Mouse (Mus musculus): ENCODE measurements at regions not wholly inside any gene's neighbourhood (a gene's known extent, or its start where the extent isn't known, plus 50 kb on each side); places are given as distances from the start of the nearest gene placed in this dataset.

DNA sequence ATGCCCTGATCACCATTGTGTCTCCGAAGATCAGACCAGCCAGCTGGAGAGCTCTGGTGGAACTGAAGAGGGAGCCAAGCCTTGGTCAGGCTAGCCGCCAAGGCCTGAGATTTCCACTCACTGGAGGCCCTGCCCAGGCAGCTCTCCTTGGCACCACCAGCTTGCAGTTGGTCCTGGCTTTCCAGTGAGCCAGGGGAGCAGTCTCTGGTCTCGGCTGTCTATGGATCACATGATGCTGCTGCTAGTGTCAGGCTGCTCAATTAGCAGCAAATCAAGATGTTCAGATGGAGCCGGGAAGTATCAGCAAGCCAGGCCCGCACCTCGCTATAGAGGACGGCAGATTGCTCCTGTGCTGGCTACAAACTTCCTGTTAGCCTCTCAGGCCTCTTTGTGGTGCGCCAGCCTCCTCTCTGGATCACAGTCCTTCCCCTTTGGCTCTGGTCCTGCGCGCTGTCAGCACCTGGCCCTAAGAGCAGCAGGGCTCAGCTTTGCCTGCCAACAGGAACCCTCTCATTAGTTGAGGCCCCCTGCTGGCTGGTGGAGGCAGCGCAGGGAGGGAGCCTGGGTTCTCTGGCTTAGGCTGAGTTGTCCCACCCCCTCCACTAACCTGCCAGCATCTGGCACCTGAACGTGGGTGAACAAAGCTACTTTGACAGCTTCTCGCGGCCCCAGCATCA, 174.8 kb upstream of the Ntm start:
- Histone ChIP-seq H3K4me3 (replicated peaks) (no peak overlapping the region), H3K9ac (no peak overlapping the region), H3K4me1 (replicated peaks) (peaks cover 10% of the 10 kb centered on the region; the same call in 1 of the 2 replicates), H3K9me3 (no peaks in the 10 kb centered on the region), H3K27ac (no peak overlapping the region), H3K27me3 (replicated peaks) (no peaks in the 10 kb centered on the region), H3K4me2 (replicated peaks) (peak overlapping the region; percentile 5; the same call in 1 of the 2 replicates), H3K36me3 (no peaks in the 10 kb centered on the region)
- ATAC-seq: peak; percentile 65
- WGBS: 27% methylated on average over 14 of the region's 14 CpGs

DNA sequence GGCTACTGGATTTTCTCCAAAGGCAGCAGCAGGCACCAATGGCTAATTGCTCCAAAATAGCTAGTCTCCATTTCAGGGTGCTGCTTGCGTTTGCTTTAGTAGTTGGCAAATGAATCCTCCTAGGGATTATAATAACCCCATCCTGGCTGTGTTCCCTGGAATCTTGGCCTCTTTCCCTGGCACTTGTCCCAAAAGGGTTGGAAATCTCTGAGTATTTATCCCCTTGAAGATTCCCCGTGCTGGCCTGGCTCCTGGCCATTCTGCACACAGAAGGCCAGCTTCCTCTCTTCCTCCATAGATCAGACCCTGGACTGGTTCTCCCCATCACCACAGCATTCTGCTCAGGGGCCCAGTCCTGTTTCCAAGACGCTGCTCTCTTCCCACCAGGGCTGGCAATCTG, 177.2 kb upstream of the Ntm start:
- WGBS: 18% methylated on average over 3 of the region's 3 CpGs
- H3K27ac ChIP-seq: no peak overlapping the region
- H3K4me3 ChIP-seq (replicated peaks): no peak overlapping the region
- no peak overlapping the region for H3K9ac ChIP-seq
- no peak overlapping the region for H3K4me2 ChIP-seq (replicated peaks)
- H3K27me3 ChIP-seq (replicated peaks): no peaks in the 10 kb centered on the region
- H3K9me3 ChIP-seq: no peaks in the 10 kb centered on the region
- peak; percentile 84 for ATAC-seq
- H3K36me3 ChIP-seq: no peaks in the 10 kb centered on the region
- H3K4me1 ChIP-seq (replicated peaks): peaks cover 10% of the 10 kb centered on the region; the same call in 1 of the 2 replicates

DNA sequence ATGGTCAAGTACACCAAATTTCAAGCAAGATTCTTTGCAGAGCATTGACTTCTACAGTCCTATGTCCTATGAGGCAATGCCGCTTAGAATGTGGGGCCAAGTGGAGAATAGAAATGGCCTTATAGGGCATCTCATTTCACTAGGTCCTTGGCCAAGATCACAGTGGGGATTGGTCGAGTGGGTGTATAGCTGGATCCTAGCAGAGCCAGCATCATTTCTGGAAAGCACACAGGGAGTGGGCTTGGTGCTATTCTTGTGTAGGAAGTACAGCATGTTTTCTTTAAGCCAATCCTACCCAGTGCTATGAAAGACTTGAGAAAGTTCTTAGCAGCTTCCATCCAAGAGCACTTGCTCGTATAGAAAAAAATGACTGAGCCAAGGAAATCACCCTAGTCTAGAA, 178.2 kb upstream of the Ntm start:
- H3K27ac ChIP-seq: no peak overlapping the region
- H3K4me2 ChIP-seq (replicated peaks): no peak overlapping the region
- H3K9me3 ChIP-seq: no peaks in the 10 kb centered on the region
- no peak for ATAC-seq
- no peaks in the 10 kb centered on the region for H3K27me3 ChIP-seq (replicated peaks)
- 89% methylated on average over 3 of the region's 3 CpGs for WGBS
- no peaks in the 10 kb centered on the region for H3K36me3 ChIP-seq
- no peak overlapping the region for H3K9ac ChIP-seq
- peaks cover 10% of the 10 kb centered on the region; the same call in 1 of the 2 replicates for H3K4me1 ChIP-seq (replicated peaks)
- H3K4me3 ChIP-seq (replicated peaks): no peak overlapping the region

DNA sequence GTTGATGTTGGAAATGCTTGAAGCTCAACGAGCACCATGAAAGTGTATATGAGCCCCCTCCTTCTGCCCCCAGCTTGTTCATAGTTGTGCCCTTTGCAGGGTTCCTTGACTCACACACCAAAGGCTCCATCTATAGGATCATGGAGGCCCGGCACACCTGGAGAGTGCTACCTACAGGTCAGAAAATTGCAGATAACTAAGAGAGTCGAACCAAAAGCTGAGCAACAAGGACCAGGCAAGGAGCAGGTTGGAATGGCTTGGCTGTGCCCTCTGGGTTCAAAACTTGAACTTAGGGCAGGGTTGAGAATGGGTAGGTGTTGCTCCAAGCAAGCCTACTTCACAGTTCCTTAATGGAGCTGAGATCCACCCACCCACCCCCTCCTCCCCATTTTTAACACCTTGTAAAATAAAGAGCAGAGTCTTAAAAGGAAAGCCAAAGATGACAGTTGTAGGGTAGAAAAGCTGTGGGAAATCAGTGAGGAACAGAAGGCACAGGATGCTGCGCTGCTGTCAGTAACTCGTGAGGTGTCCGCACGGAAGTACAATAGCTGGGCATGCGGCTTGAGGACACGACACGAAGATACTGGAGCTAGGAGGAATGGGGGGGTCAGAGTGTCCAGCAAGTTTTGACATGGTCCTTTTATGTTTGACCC, 180.0 kb upstream of the Ntm start:
- WGBS: 89% methylated on average over 10 of the region's 10 CpGs
- Histone ChIP-seq H3K27me3 (replicated peaks) (no peaks in the 10 kb centered on the region), H3K9me3 (no peaks in the 10 kb centered on the region), H3K9ac (no peak overlapping the region), H3K36me3 (no peaks in the 10 kb centered on the region), H3K4me1 (replicated peaks) (peaks cover 5% of the 10 kb centered on the region; the same call in 1 of the 2 replicates), H3K4me3 (replicated peaks) (no peak overlapping the region), H3K27ac (no peak overlapping the region), H3K4me2 (replicated peaks) (no peak overlapping the region)
- ATAC-seq: no peak

DNA sequence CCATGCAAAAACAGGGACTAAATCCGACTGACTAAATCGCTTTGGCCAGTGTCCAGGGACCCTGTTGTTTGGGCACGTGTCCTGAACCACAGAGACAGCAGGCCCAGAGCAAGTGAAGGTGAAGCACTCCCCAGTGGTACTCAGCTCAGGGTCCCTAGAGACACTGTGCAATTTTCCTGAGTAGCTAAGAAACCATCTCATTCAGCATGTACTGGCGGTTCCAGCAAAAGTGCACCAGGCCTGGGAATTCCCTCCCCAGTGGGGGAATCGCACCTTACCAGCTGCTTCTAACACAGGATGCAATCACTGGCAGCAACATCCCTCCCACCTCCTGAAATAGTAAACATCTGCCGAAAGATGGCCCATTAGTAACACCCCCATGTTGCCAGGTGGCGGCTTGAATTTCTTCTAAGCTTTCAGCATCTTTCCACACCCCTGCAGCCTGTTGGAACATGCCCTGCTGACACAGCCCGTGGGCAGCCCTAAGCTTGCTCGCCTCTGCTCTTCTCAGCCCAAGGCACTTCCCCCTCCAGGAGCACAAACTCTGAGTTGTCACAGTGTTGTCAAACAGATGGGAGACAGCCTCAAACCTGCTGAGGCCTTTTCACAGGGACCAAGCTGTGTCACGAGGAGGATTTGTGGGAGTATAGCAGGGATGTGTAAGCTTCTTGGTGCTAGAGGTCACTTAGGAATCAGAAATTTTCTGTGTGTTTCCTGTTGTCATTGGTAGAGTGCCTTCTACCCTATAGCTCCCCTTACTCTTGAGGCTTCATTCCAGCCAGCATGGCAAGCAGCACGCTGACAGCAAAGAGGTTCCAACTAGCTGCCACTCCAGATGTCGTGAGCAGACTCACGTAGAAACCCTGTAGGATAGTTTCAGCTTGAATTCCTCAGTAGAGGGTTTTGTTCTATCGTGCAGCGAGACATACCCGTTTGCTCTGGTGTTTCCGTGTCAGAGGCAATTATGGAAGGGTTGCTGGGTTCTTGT, 186.8 kb upstream of the Ntm start:
- Histone ChIP-seq H3K4me1 (replicated peaks) (no peaks in the 10 kb centered on the region), H3K27ac (no peak overlapping the region), H3K9me3 (no peaks in the 10 kb centered on the region), H3K4me3 (replicated peaks) (no peak overlapping the region), H3K36me3 (no peaks in the 10 kb centered on the region), H3K9ac (no peak overlapping the region), H3K27me3 (replicated peaks) (no peaks in the 10 kb centered on the region), H3K4me2 (replicated peaks) (no peak overlapping the region)
- no peak for ATAC-seq
- 47% methylated on average over 17 of the region's 17 CpGs for WGBS

DNA sequence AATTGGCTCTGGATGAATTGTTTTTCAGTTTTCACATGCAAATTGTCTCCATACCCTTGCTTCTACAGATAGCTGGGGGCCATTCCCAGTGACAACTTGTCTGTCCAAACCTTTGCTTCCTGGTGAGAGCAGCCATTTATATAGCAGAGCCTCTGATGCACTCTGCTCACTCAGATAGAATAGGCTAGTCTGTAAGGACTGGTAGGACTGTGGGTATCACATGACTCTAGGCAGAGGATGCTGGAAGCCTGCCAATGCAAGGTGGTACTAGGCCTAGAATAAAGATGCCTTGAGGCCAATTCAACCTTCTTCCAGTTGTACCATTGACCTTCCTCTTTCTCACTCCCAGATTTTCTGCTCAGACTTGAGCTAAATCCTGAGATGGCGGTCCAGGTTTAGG, 188.2 kb upstream of the Ntm start:
- H3K36me3 ChIP-seq: no peaks in the 10 kb centered on the region
- H3K9ac ChIP-seq: no peak overlapping the region
- H3K4me1 ChIP-seq (replicated peaks): no peaks in the 10 kb centered on the region
- H3K27ac ChIP-seq: no peak overlapping the region
- 81% methylated on average over 1 of the region's 1 CpGs for WGBS
- H3K4me3 ChIP-seq (replicated peaks): no peak overlapping the region
- H3K4me2 ChIP-seq (replicated peaks): no peak overlapping the region
- no peak for ATAC-seq
- no peaks in the 10 kb centered on the region for H3K27me3 ChIP-seq (replicated peaks)
- no peaks in the 10 kb centered on the region for H3K9me3 ChIP-seq

DNA sequence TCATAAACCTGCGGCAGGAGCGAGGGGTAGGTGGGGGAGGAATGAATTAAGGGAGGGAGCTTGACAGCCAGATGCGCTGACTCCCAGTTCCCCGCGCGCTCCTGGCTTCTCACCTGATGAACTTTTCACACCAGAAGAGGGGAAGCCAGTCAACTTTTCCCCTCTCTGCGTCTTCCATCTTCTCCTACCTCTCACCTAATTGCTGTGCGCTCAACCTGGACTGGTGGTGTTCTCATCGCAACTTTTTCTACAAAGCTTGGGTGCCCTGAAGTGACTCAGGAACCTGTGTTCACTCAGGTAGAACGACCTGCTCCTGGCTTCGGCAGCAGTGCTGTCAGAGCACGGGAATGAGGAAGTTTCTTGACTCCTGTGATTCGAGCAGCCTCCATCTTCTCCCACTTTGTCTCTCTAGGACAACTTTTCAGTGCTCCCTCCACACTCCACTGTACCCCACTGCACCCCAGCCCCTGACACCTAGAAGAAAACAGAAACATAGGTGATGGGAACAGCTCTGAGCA, 203.4 kb upstream of the Ntm start:
- ATAC-seq: no peak
- WGBS: 62% methylated on average over 13 of the region's 13 CpGs
- no peak overlapping the region for H3K4me2 ChIP-seq (replicated peaks)

DNA sequence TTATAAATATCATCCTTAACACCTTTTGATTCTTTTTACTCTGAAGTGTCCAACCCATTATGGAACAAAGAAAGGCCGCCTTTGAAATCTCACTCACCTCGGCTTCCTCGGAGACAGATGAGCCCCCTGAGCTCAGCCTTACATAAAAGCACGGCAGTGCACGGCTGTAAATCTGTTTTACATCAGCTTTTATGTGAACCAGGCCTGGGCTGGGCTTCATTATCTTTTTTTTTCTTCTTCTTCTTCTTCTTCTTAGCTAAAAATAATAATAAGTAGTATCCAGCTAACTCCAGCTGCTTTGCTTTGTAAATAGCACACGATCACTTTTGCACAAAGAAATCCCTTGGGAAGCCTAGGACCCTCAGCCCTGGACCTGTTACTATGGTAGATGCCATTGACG, 204.3 kb upstream of the Ntm start:
- Histone ChIP-seq H3K4me3 (replicated peaks) (no peak overlapping the region), H3K36me3 (no peaks in the 10 kb centered on the region), H3K4me2 (replicated peaks) (no peak overlapping the region), H3K9me3 (no peaks in the 10 kb centered on the region), H3K27ac (no peak overlapping the region), H3K9ac (no peak overlapping the region), H3K27me3 (replicated peaks) (no peaks in the 10 kb centered on the region), H3K4me1 (replicated peaks) (no peaks in the 10 kb centered on the region)
- ATAC-seq: no peak
- WGBS: 37% methylated on average over 7 of the region's 7 CpGs

More for the DNA sequence above, 203.4 kb upstream of the Ntm start:
- Histone ChIP-seq H3K9ac (no peak overlapping the region), H3K4me3 (replicated peaks) (no peak overlapping the region), H3K4me1 (replicated peaks) (no peaks in the 10 kb centered on the region), H3K27ac (no peak overlapping the region), H3K9me3 (no peaks in the 10 kb centered on the region), H3K36me3 (no peaks in the 10 kb centered on the region), H3K27me3 (replicated peaks) (no peaks in the 10 kb centered on the region)

DNA sequence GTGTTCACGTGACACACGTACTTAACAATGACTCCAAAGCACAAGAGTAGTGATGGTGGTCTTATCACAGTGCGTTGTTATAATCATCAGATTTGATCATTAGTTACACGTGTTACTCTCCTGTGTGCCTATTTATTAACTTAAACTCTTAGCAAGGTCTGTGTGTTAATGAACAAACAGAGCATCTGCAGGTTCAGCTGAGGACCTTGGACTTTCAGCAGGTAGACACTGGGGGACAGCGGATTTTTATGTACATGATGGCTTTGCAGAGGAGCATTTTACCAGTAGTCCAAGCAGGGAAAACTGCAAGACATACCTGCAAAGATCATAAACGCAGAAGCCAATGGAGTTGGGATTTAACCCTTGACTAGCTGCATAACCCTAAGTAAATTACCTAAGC, 211.7 kb upstream of the Ntm start:
- H3K27ac ChIP-seq: no peak overlapping the region
- H3K9ac ChIP-seq: no peak overlapping the region
- no peaks in the 10 kb centered on the region for H3K27me3 ChIP-seq (replicated peaks)
- H3K4me3 ChIP-seq (replicated peaks): no peak overlapping the region
- no peaks in the 10 kb centered on the region for H3K4me1 ChIP-seq (replicated peaks)
- no peak overlapping the region for H3K4me2 ChIP-seq (replicated peaks)
- no peaks in the 10 kb centered on the region for H3K36me3 ChIP-seq
- ATAC-seq: no peak
- H3K9me3 ChIP-seq: no peaks in the 10 kb centered on the region
- 70% methylated on average over 6 of the region's 6 CpGs for WGBS

DNA sequence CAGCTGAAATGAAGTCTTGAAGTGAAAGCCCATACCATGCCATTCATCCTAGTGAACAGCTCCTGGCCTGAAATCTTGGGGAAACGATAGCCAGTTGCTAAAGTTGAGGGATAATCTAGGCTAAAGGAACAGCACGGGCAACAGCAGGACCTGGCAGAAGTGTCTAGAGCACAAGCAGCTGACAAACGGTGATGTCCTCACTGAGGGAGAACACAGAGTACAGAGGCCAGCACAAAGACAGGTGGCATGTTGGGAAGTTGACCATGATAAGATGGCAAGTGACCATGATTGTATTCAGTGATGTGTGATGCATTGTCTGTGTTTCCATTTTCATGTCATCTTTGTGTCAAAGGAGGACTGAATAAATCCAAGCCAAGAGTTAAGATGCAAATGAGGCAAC, 212.4 kb upstream of the Ntm start:
- H3K4me2 ChIP-seq (replicated peaks): no peak overlapping the region
- WGBS: 81% methylated on average over 3 of the region's 3 CpGs
- ATAC-seq: no peak
- no peak overlapping the region for H3K27ac ChIP-seq
- H3K9me3 ChIP-seq: no peaks in the 10 kb centered on the region
- H3K36me3 ChIP-seq: no peaks in the 10 kb centered on the region
- H3K9ac ChIP-seq: no peak overlapping the region
- H3K4me1 ChIP-seq (replicated peaks): no peaks in the 10 kb centered on the region
- H3K27me3 ChIP-seq (replicated peaks): no peaks in the 10 kb centered on the region
- H3K4me3 ChIP-seq (replicated peaks): no peak overlapping the region

DNA sequence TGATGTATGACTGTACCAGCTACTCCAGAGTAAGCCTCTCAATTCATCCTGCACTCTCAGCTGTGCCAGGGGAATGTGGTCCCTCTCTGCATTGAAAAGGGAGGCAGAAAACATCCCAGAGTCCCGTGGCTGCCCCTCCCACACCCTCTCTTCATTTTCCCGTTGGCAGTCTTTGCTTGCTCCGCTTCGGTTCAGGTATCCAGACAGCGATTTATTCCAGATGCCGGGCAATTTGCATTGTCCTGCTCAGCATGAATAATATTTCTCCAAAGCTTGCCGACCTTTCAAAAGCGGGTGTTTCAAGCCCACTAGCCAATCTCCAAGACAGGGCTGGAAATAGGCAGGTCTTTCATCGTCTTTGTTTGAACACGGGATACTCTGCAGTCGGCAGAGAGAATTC, 220.5 kb upstream of the Ntm start:
- Histone ChIP-seq H3K4me1 (replicated peaks) (no peaks in the 10 kb centered on the region), H3K9me3 (no peaks in the 10 kb centered on the region), H3K27me3 (replicated peaks) (no peaks in the 10 kb centered on the region), H3K9ac (no peak overlapping the region), H3K4me2 (replicated peaks) (no peak overlapping the region), H3K4me3 (replicated peaks) (no peak overlapping the region), H3K27ac (no peak overlapping the region), H3K36me3 (no peaks in the 10 kb centered on the region)
- ATAC-seq: no peak
- 58% methylated on average over 11 of the region's 11 CpGs for WGBS

All from intestine, embryonic 15.5 days (tissue).